Mouse (Mus musculus) frontal cortex, adult (tissue): ENCODE measurements around the gene Zfand3.
A peak's percentile ranks its signal among the peaks of the same experiment; 100 is the strongest.

ENCODE experiments used
- ATAC-seq: cut with Nextera tagmentation; 2 replicates; pipeline ENCODE4 v1.9.2; 2017; ENCODE audit warnings: mild to moderate bottlenecking, moderate library complexity, mixed read lengths; ENCODE audit not compliant: low TSS enrichment

Zfand3 gene

GRCm38 (mm10) chr17:30052347-30052742 is 47.8 kb downstream of the Zfand3 start:
- ATAC-seq = no peak

GRCm38 (mm10) chr17:30053463-30053862 is 48.9 kb downstream of the Zfand3 start:
- ATAC-seq = peak; percentile 80; the same call in 1 of the 2 replicates

- 0 out of 2 replicates have a peak, but pooled peaks have one; percentile 52 for ATAC-seq
These were observed 49.3 kb downstream of the Zfand3 start for GRCm38 (mm10) chr17:30053871-30054270.

GRCm38 (mm10) chr17:30056226-30056625 is 51.7 kb downstream of the Zfand3 start:
- ATAC-seq = no peak

- ATAC-seq = no peak
These were observed 54.1 kb downstream of the Zfand3 start for GRCm38 (mm10) chr17:30058594-30058993.

GRCm38 (mm10) chr17:30059066-30059465 is 54.5 kb downstream of the Zfand3 start:
- no peak for ATAC-seq

- ATAC-seq = no peak
These were observed 56.7 kb downstream of the Zfand3 start for GRCm38 (mm10) chr17:30061100-30061837.

- no peak for ATAC-seq
These were observed 59.3 kb downstream of the Zfand3 start for GRCm38 (mm10) chr17:30063849-30064248.

- no peak for ATAC-seq
These were observed 60.2 kb downstream of the Zfand3 start for GRCm38 (mm10) chr17:30064746-30065145.

GRCm38 (mm10) chr17:30069776-30070175 is 65.2 kb downstream of the Zfand3 start:
- no peak for ATAC-seq

GRCm38 (mm10) chr17:30070631-30071030 is 66.1 kb downstream of the Zfand3 start:
- ATAC-seq = peak; percentile 73; the same call in 1 of the 2 replicates

- ATAC-seq = no peak
These were observed 68.1 kb downstream of the Zfand3 start for GRCm38 (mm10) chr17:30072613-30073012.

- ATAC-seq = no peak
These were observed 71.4 kb downstream of the Zfand3 start for GRCm38 (mm10) chr17:30075896-30076295.

GRCm38 (mm10) chr17:30084007-30084406 is 79.5 kb downstream of the Zfand3 start:
- ATAC-seq = peak; percentile 91

GRCm38 (mm10) chr17:30086695-30087094 is 82.2 kb downstream of the Zfand3 start:
- ATAC-seq = no peak

- no peak for ATAC-seq
These were observed 83.9 kb downstream of the Zfand3 start for GRCm38 (mm10) chr17:30088431-30088830.

GRCm38 (mm10) chr17:30090416-30090815 is 85.9 kb downstream of the Zfand3 start:
- ATAC-seq = no peak

GRCm38 (mm10) chr17:30093148-30093749 is 88.7 kb downstream of the Zfand3 start:
- ATAC-seq = no peak

GRCm38 (mm10) chr17:30097156-30097555 is 92.6 kb downstream of the Zfand3 start:
- ATAC-seq = no peak

- no peak for ATAC-seq
These were observed 93.1 kb downstream of the Zfand3 start for GRCm38 (mm10) chr17:30097677-30098076.

GRCm38 (mm10) chr17:30099670-30100069 is 95.1 kb downstream of the Zfand3 start:
- no peak for ATAC-seq

- ATAC-seq = no peak
These were observed 97.3 kb downstream of the Zfand3 start for GRCm38 (mm10) chr17:30101801-30102200.

GRCm38 (mm10) chr17:30103005-30103404 is 98.5 kb downstream of the Zfand3 start:
- no peak for ATAC-seq
